Mouse (Mus musculus): ENCODE measurements at regions not wholly inside any gene's neighbourhood (a gene's known extent, or its start where the extent isn't known, plus 50 kb on each side); places are given as distances from the start of the nearest gene placed in this dataset.

DNA sequence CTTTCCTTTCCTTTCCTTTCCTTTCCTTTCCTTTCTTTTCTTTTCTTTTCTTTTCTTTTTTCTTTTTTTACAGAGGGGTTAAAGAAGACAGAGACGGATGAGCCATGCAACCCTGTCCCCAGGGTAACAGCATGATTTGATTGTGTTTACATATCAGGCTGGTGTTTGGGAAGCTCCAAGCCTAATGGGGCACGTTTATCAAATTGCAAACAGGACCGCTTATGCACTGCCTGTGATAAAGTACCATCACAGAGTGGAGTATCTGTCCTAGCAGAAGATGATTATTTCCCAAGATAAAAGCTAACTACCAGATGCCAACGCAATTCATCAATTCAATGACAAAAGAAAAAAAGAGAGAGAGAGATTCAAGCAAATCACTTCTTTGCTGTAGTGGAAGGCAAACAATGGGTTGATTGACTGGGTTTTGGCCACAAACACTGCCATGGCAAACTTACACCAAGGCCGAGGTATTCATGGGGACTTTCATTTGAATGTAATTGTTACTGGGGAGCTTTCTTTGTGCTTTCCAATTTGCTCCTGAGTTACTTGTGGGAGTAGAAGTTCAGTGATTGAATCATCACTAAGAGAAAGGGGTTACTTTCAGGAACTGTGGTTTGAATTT lies 1450.1 kb downstream of the Slc22a22 start:
- TF ChIP-seq CTCF (IDR thresholded peaks at IDR 0.05; ENCODE audit: control insufficient read depth, insufficient read depth, insufficient replicate concordance, low read depth, low read length) (no peak), POLR2A (IDR thresholded peaks at IDR 0.05; ENCODE audit: control insufficient read depth, low read depth, low read length) (no peak)

Measured in testis, adult 2 months (tissue).